Mouse (Mus musculus) myocyte (in vitro differentiated cells): Measurements from ENCODE around the gene Wdr92.

Experiments
- MYOG ChIP-seq, 3 experiments: IDR thresholded peaks; one replicate each; pipeline ENCODE4 v1.6.1; 2011; ENCODE audit warnings: control low read depth in 2 of 3, low read depth in 2 of 3, mild to moderate bottlenecking in 2 of 3; ENCODE audit not compliant: insufficient read length in 2 of 3, control insufficient read depth in 1 of 3, insufficient read depth in 1 of 3
- REST ChIP-seq: IDR thresholded peaks from one replicate; pipeline ENCODE4 v1.6.1; 2011; ENCODE audit warnings: mild to moderate bottlenecking, control low read depth, moderate library complexity; ENCODE audit not compliant: insufficient read depth, insufficient read length

- TF ChIP-seq MYOG (IDR thresholded peaks at IDR 0.05; ENCODE audit: control insufficient read depth in 1 of 3, insufficient read depth in 1 of 3, insufficient read length in 2 of 3, low read depth in 2 of 3) (no peak), REST (no peak)
These were observed 39.2 kb downstream of the Wdr92 start for GRCm38 (mm10) chr11:17221126-17221525.
